Mouse (Mus musculus): Measurements from ENCODE around the gene Gm49320.

The Gm49320 gene

GRCm38 (mm10) chr8:4259125-4259804 is 20.6 kb downstream of the Gm49320 start, which contains the start of gene Ctxn1:
Gene Ctxn1 (minus strand): TSS chr8:4259274.
- peak; percentile 94 for DNase-seq (ENCODE audit: low read depth, low spot score)

- DNase-seq (ENCODE audit: low read depth, low spot score): no peak
Observed at GRCm38 (mm10) chr8:4259805-4260170, 21.1 kb downstream of the Gm49320 start.

GRCm38 (mm10) chr8:4263105-4263791 is 24.6 kb downstream of the Gm49320 start:
- no peak for DNase-seq (ENCODE audit: low read depth, low spot score)

- no peak for DNase-seq (ENCODE audit: low read depth, low spot score)
Observed at GRCm38 (mm10) chr8:4265160-4265914, 26.7 kb downstream of the Gm49320 start.

- DNase-seq (ENCODE audit: low read depth, low spot score): peak; percentile 62
Observed at GRCm38 (mm10) chr8:4267627-4268026, 29.0 kb downstream of the Gm49320 start.

- DNase-seq (ENCODE audit: low read depth, low spot score): no peak
Observed at GRCm38 (mm10) chr8:4269609-4270008, 30.9 kb downstream of the Gm49320 start.

- peak; percentile 98 for DNase-seq (ENCODE audit: low read depth, low spot score)
Observed at GRCm38 (mm10) chr8:4275275-4276110, 36.8 kb downstream of the Gm49320 start, which contains the start of gene Timm44. Gene Timm44 (minus strand): TSS chr8:4275913.

GRCm38 (mm10) chr8:4276111-4276465 is 37.4 kb downstream of the Gm49320 start:
- no peak for DNase-seq (ENCODE audit: low read depth, low spot score)

GRCm38 (mm10) chr8:4292738-4293137 is 54.1 kb downstream of the Gm49320 start:
- no peak for DNase-seq (ENCODE audit: low read depth, low spot score)

- DNase-seq (ENCODE audit: low read depth, low spot score): no peak
Observed at GRCm38 (mm10) chr8:4297822-4298221, 59.2 kb downstream of the Gm49320 start.

All from R1 (cell line).